Mouse (Mus musculus) CH12.LX (cell line): ENCODE results near the gene Endog. TPM values are rescaled to one million over a fixed set of nuclear protein-coding genes. Genes with fewer than 3 reads are reported as not detected.
A peak's percentile ranks its signal among the peaks of the same experiment; 100 is the strongest.

ENCODE experiments used
- DNase-seq: peaks from one replicate; pipeline ENCODE4 v3.0.0-alpha.2; 2013; ENCODE audit errors: extremely low read depth
- H3K27ac ChIP-seq: 2 replicates; pipeline ENCODE4 v1.5.1; 2012; ENCODE audit warnings: low read depth, mild to moderate bottlenecking, control low read depth, moderate library complexity; ENCODE audit not compliant: insufficient read depth
- H3K27me3 ChIP-seq: replicated peaks from 2 replicates; pipeline ENCODE3; 2012; ENCODE audit warnings: inconsistent platforms
- H3K36me3 ChIP-seq, 2 experiments: replicated peaks in 1 of 2; 2 replicates each; pipeline versions ENCODE3 to v1.6.1; 2012; ENCODE audit warnings: inconsistent platforms in 1 of 2, low read length in 1 of 2, mild to moderate bottlenecking in 1 of 2, mixed read lengths in 1 of 2, moderate library complexity in 1 of 2; ENCODE audit not compliant: control insufficient read depth in 1 of 2, insufficient read depth in 1 of 2
- H3K4me1 ChIP-seq, 2 experiments: 2 replicates each; pipeline ENCODE4 v1.6.1; 2012; ENCODE audit warnings: inconsistent platforms in 1 of 2, moderate library complexity in 1 of 2; ENCODE audit not compliant: insufficient read depth in 2 of 2, control insufficient read depth in 1 of 2
- H3K4me2 ChIP-seq: 2 replicates; pipeline ENCODE4 v1.6.1; 2012; ENCODE audit warnings: low read depth, mild to moderate bottlenecking, control low read depth; ENCODE audit not compliant: poor library complexity, insufficient read depth, severe bottlenecking
- H3K4me3 ChIP-seq, 3 experiments: fragments of 150-350 bp in 1 of 3; sonication (generic) in 1 of 3; replicated peaks in 1 of 3; 2 replicates each; pipeline versions ENCODE3 to v1.5.1; 2011 to 2012; ENCODE audit warnings: low read depth in 2 of 3, low read length in 2 of 3, mild to moderate bottlenecking in 2 of 3, moderate library complexity in 2 of 3, control low read depth in 1 of 3, improper control_type of control experiment in 1 of 3, inconsistent platforms in 1 of 3, mixed read lengths in 1 of 3; ENCODE audit not compliant: poor library complexity in 1 of 3
- H3K79me2 ChIP-seq: replicated peaks from 2 replicates; pipeline ENCODE4 v1.6.1; 2012; ENCODE audit warnings: mild to moderate bottlenecking, moderate library complexity; ENCODE audit not compliant: control insufficient read depth, poor library complexity, insufficient read depth, severe bottlenecking; ENCODE audit errors: extremely low read depth
- H3K9ac ChIP-seq: 2 replicates; pipeline ENCODE4 v1.6.1; 2012; ENCODE audit warnings: low read depth, mild to moderate bottlenecking, control low read depth, moderate library complexity; ENCODE audit not compliant: insufficient read depth
- H3K9me3 ChIP-seq: replicated peaks from 2 replicates; pipeline ENCODE3; 2012; ENCODE audit warnings: low read length, inconsistent platforms, mixed read lengths
- CHD1 ChIP-seq: IDR thresholded peaks from 2 replicates; pipeline ENCODE4 v1.6.1; 2012; ENCODE audit warnings: low read depth, low read length, improper control_type of control experiment, inconsistent platforms
- CTCF ChIP-seq, 2 experiments: IDR thresholded peaks in 1 of 2; conservative IDR thresholded peaks in 1 of 2; 2 replicates each; pipeline ENCODE4 v1.5.1; 2011 to 2012; ENCODE audit warnings: low read depth in 2 of 2, low read length in 2 of 2, improper control_type of control experiment in 1 of 2, inconsistent platforms in 1 of 2, mild to moderate bottlenecking in 1 of 2, moderate library complexity in 1 of 2
- E2F4 ChIP-seq: IDR thresholded peaks from 2 replicates; pipeline ENCODE4 v1.6.1; 2011; ENCODE audit warnings: low read depth, low read length, improper control_type of control experiment; ENCODE audit not compliant: insufficient replicate concordance
- GABPA ChIP-seq: IDR thresholded peaks from 2 replicates; pipeline ENCODE4 v1.6.1; 2012; ENCODE audit warnings: low read depth, low read length, improper control_type of control experiment, inconsistent platforms; ENCODE audit not compliant: insufficient replicate concordance
- IRF4 ChIP-seq: IDR thresholded peaks from 2 replicates; pipeline ENCODE4 v1.6.1; 2014; ENCODE audit warnings: low read depth, mild to moderate bottlenecking, inconsistent platforms, low read length, improper control_type of control experiment
- JUN ChIP-seq: IDR thresholded peaks from 2 replicates; pipeline ENCODE4 v1.6.1; 2011; ENCODE audit warnings: low read depth, mild to moderate bottlenecking, low read length, improper control_type of control experiment, moderate library complexity; ENCODE audit not compliant: insufficient read depth
- KAT2A ChIP-seq: IDR thresholded peaks from 2 replicates; pipeline ENCODE4 v1.6.1; 2012; ENCODE audit warnings: low read length, improper control_type of control experiment, inconsistent platforms; ENCODE audit not compliant: insufficient replicate concordance
- MAZ ChIP-seq: IDR thresholded peaks from 2 replicates; pipeline ENCODE4 v1.6.1; 2012; ENCODE audit warnings: low read depth, mild to moderate bottlenecking, inconsistent platforms, low read length, improper control_type of control experiment, moderate library complexity
- MEF2A ChIP-seq: IDR thresholded peaks from 2 replicates; pipeline ENCODE4 v1.6.1; 2014; ENCODE audit warnings: low read depth, mild to moderate bottlenecking, inconsistent platforms, low read length, improper control_type of control experiment, borderline replicate concordance
- MXI1 ChIP-seq: IDR thresholded peaks from 2 replicates; pipeline ENCODE4 v1.6.1; 2011; ENCODE audit warnings: mild to moderate bottlenecking, low read depth, low read length, improper control_type of control experiment
- MYC ChIP-seq: IDR thresholded peaks from 2 replicates; pipeline ENCODE4 v1.6.1; 2011; ENCODE audit warnings: low read depth, mild to moderate bottlenecking, improper control_type of control experiment, low read length
- SIN3A ChIP-seq: IDR thresholded peaks from 2 replicates; pipeline ENCODE4 v1.6.1; 2012; ENCODE audit warnings: low read length, improper control_type of control experiment, inconsistent platforms
- SMC3 ChIP-seq: IDR thresholded peaks from 2 replicates; pipeline ENCODE4 v1.6.1; 2011; ENCODE audit warnings: low read depth, low read length, improper control_type of control experiment
- TCF12 ChIP-seq: IDR thresholded peaks from 2 replicates; pipeline ENCODE4 v1.6.1; 2014; ENCODE audit warnings: low read depth, mild to moderate bottlenecking, inconsistent platforms, low read length, improper control_type of control experiment
- USF1 ChIP-seq: IDR thresholded peaks from 2 replicates; pipeline ENCODE4 v1.6.1; 2014; ENCODE audit warnings: low read depth, mild to moderate bottlenecking, inconsistent platforms, low read length, improper control_type of control experiment
- USF2 ChIP-seq: conservative IDR thresholded peaks from 2 replicates; pipeline ENCODE4 v1.6.1; 2011; ENCODE audit warnings: low read depth, low read length, improper control_type of control experiment
- ZC3H11A ChIP-seq: IDR thresholded peaks from 2 replicates; pipeline ENCODE4 v1.6.1; 2012; ENCODE audit warnings: low read depth, mild to moderate bottlenecking, inconsistent platforms, low read length, improper control_type of control experiment
- ZMIZ1 ChIP-seq: IDR thresholded peaks from 2 replicates; pipeline ENCODE4 v1.6.1; 2012; ENCODE audit warnings: low read depth, mild to moderate bottlenecking, inconsistent platforms, low read length, improper control_type of control experiment
- dilution Hi-C: fragments of 300-500 bp; cut with MboI; formaldehyde crosslinking; loops from 2 replicates; pipeline ENCODE4 v1.14.3; 2020; ENCODE audit warnings: low sequenced_read_pairs; ENCODE audit not compliant: extremely low pct_unique_long_range_greater_than_20kb, extremely low pct_ligation_motif_present
- in situ Hi-C: fragments of 300-500 bp; cut with MboI; formaldehyde crosslinking; loops from 3 replicates; pipeline ENCODE4 v1.14.3; 2019; ENCODE audit warnings: low sequenced_read_pairs, low pct_ligation_motif_present, low pct_unique_long_range_greater_than_20kb, mixed read lengths
- polyA plus RNA-seq: library from polyadenylated mRNA; unstranded; fragments of >175 nt; gene quantifications from 2 replicates; pipeline ENCODE4 v1.2.1, GENCODE M21; 2012; ENCODE audit warnings: low read depth; ENCODE audit not compliant: insufficient read length
- total RNA-seq, 2 experiments: library from RNA; depleted of rRNA; stranded (reverse); fragments of 300-350 nt in 1 of 2; fragments of >200 nt in 1 of 2; gene quantifications; 2 replicates each; pipeline ENCODE4 v1.2.3; 2012 to 2014

Gene Endog
- total and polyA plus RNA-seq, 3 experiments: 9.2 TPM; not detected in 2

DNA sequence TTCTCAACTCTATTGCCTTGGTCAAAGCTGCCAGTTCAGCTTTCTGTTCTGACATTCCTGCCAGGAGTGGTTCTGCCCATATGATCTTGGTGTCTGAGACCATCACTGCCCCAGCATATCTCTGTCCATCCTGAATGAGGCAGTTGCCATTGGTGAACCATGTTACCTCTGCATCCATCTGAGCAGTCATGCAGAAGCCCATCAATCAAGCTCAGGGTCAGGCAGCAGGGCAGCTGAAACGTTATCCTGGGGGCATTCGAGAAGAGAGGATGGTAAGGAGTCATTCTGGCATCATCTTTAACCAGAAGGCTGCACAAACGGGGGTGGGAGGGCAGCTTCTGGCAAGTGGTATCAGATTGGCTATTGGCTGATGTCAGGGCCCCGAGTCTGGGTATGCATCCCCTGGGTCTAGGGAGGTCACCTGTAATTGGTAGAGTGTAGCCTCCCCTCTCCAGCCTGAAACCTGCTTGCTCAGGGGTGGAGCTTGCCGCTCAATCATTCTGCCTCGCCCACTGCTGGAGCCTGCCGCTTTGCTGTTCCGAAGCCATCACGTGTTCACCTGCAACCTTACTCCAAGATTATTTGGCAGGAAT is 6.9 kb upstream of the Endog start:
- H3K4me1 ChIP-seq: no peaks in the 10 kb centered on the region
- H3K4me3 ChIP-seq: no peak overlapping the region
- H3K27me3 ChIP-seq: no peaks in the 10 kb centered on the region
- dilution Hi-C loops: no loop called here
- no peak overlapping the region for H3K27ac ChIP-seq
- TF ChIP-seq ZMIZ1 (no peak), KAT2A (no peak)
- H3K9ac ChIP-seq: no peak overlapping the region
- in situ Hi-C loops: loop anchor here (10.0 kb wide), 1 partner anchor 120 kb away; the partner anchor contains the start of gene Wdr34
- H3K36me3 ChIP-seq: no peaks in the 10 kb centered on the region
- no peaks in the 10 kb centered on the region for H3K79me2 ChIP-seq
- no peak for DNase-seq
- no peak overlapping the region for H3K4me2 ChIP-seq
- peaks cover 17% of the 10 kb centered on the region for H3K9me3 ChIP-seq

DNA sequence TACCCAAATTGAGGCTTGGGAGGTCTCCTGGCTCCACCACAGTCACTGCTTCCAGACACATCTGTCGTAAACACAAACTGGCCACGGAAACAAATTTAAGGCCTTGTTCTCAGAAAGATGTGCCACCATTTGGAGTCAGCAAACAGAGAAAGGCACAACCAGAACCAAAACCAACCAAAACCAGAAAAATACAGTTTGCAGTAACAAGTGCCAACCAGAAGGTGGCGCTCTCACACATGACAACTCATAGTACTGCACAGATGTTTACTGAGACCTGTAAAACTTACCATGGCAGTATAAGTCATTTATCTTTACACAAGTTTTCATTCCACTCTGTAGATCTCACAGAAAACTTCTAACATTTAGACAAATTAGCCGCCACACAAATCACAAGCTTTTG is 4.6 kb upstream of the Endog start:
- no peak overlapping the region for H3K4me3 ChIP-seq
- H3K27me3 ChIP-seq: no peaks in the 10 kb centered on the region
- H3K36me3 ChIP-seq: peaks cover 4 to 9% of the 10 kb centered on the region in 2 experiments
- no peaks in the 10 kb centered on the region for H3K4me1 ChIP-seq
- no peaks in the 10 kb centered on the region for H3K79me2 ChIP-seq
- no peak overlapping the region for H3K27ac ChIP-seq
- H3K4me2 ChIP-seq: no peak overlapping the region
- dilution Hi-C loops (no loop called here), in situ Hi-C loops (loop anchor here (10.0 kb wide), 1 partner anchor 122 kb away; the partner anchor contains the start of gene Wdr34)
- TF ChIP-seq CHD1 (no peak), MYC (no peak), MAZ (no peak), JUN (no peak), USF1 (no peak), CTCF (conservative IDR thresholded peaks at IDR 0.05 in 1 of 2, IDR thresholded peaks at IDR 0.05 in 1 of 2; ENCODE audit: low read depth in 2 of 2, low read length in 2 of 2) (peak; percentile 40 to 49; a peak in 3 of 4 replicates), E2F4 (no peak), GABPA (no peak)
- H3K9ac ChIP-seq: no peak overlapping the region
- peaks cover 23% of the 10 kb centered on the region for H3K9me3 ChIP-seq
- DNase-seq: peak; percentile 20

DNA sequence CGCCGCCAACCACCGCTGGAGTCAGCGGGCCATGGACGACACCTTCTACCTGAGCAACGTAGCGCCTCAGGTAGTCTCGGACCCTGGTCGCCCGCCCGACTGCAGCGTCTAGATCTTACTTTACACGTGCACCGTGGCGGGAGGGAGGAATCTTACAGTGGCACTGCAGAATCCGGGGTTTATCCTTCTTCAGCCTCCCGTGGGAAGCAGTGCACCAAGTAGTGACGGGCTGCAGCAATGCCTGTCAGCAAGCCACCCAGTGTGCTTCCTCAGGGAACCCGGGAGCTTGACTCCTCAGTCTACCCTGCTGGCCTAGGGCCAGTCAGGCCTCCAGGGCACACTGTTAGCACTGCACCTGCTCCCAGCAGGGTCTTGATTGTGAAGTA is 697 bp downstream of the Endog start:
- Histone ChIP-seq H3K4me3 (peak overlapping the region in 2 of 3 experiments; percentile 12 to 67), H3K27me3 (no peaks in the 10 kb centered on the region), H3K9ac (no peak overlapping the region), H3K36me3 (peaks cover 53 to 63% of the 10 kb centered on the region in 2 experiments), H3K9me3 (peaks cover 38% of the 10 kb centered on the region)
- dilution Hi-C loops: no loop called here
- TF ChIP-seq E2F4: no peak
- TF ChIP-seq SIN3A: no peak
- no peak for TF ChIP-seq ZMIZ1
- TF ChIP-seq TCF12: no peak
- no peak for TF ChIP-seq ZC3H11A
- TF ChIP-seq USF1: no peak
- TF ChIP-seq USF2: no peak
- TF ChIP-seq MEF2A: no peak
- no peak for TF ChIP-seq SMC3
- TF ChIP-seq MXI1: no peak
- no peak for TF ChIP-seq IRF4
- TF ChIP-seq, all 38 proteins: peak for 0
- Histone ChIP-seq H3K4me1 (peaks cover 2 to 3% of the 10 kb centered on the region in 2 experiments), H3K27ac (no peak overlapping the region), H3K79me2 (no peaks in the 10 kb centered on the region), H3K4me2 (no peak overlapping the region)
- in situ Hi-C loops: loop anchor here (5.0 kb wide), 1 partner anchor 50 kb away; the partner anchor contains the start of gene Zer1
- no peak for DNase-seq
